Mouse (Mus musculus) lung, postnatal 0 days (tissue): ENCODE measurements at regions not wholly inside any gene's neighbourhood (a gene's known extent, or its start where the extent isn't known, plus 50 kb on each side); places are given as distances from the start of the nearest gene placed in this dataset.

ENCODE experiments used
- ATAC-seq: fragments of 200-750 bp; cut with Nextera tagmentation; 2 replicates; pipeline ENCODE4 v1.8.0; 2017; ENCODE audit warnings: moderate library complexity
- DNase-seq: peaks from one replicate; pipeline ENCODE4 v3.0.0-alpha.2; 2016; ENCODE audit warnings: low spot score
- H3K27ac ChIP-seq: fragments of 300-500 bp; sonication (generic); 2 replicates; pipeline ENCODE4 v1.5.1; 2014; ENCODE audit warnings: antibody characterized with exemption, mild to moderate bottlenecking, low read length, mixed read lengths
- H3K27me3 ChIP-seq: fragments of 300-500 bp; sonication (generic); replicated peaks from 2 replicates; pipeline ENCODE4 v1.6.1; 2014; ENCODE audit warnings: low read length, mixed read lengths; ENCODE audit not compliant: insufficient read depth
- H3K36me3 ChIP-seq: fragments of 300-500 bp; sonication (generic); 2 replicates; pipeline ENCODE4 v1.6.1; 2014; ENCODE audit warnings: low read length, mixed read lengths; ENCODE audit not compliant: insufficient read depth
- H3K4me1 ChIP-seq: fragments of 300-500 bp; sonication (generic); 2 replicates; pipeline ENCODE4 v1.6.1; 2014; ENCODE audit warnings: antibody characterized with exemption, low read depth, low read length, mixed read lengths; ENCODE audit not compliant: insufficient read depth
- H3K4me2 ChIP-seq: fragments of 300-500 bp; sonication (generic); replicated peaks from 2 replicates; pipeline ENCODE4 v1.6.1; 2014; ENCODE audit warnings: low read depth, mild to moderate bottlenecking, low read length, moderate library complexity, mixed read lengths
- H3K4me3 ChIP-seq: fragments of 300-500 bp; sonication (generic); 2 replicates; pipeline ENCODE4 v1.5.1; 2014; ENCODE audit warnings: low read depth, low read length
- H3K9ac ChIP-seq: fragments of 300-500 bp; sonication (generic); replicated peaks from 2 replicates; pipeline ENCODE4 v1.6.1; 2014; ENCODE audit warnings: low read depth, mild to moderate bottlenecking
- H3K9me3 ChIP-seq: fragments of 300-500 bp; sonication (generic); 2 replicates; pipeline ENCODE4 v1.6.1; 2016; ENCODE audit warnings: low read length, mixed read lengths
- CTCF ChIP-seq: IDR thresholded peaks from 2 replicates; pipeline ENCODE4 v1.5.1; 2016; ENCODE audit warnings: antibody characterized with exemption, mild to moderate bottlenecking
- EP300 ChIP-seq: IDR thresholded peaks from 2 replicates; pipeline ENCODE4 v1.6.1; 2016; ENCODE audit warnings: antibody characterized with exemption, mild to moderate bottlenecking, control low read depth
- WGBS: fragments of 180-500 bp; shearing (Covaris S2); extraction: QIAGEN DNeasy Blood & Tissue Kit; methylation state at CpG from one replicate; pipeline ENCODE4 v1.1.7; 2014; 5-methylcytosine and 5-hydroxymethylcytosine counted together

- Histone ChIP-seq H3K27ac (no peak overlapping the region), H3K36me3 (no peaks in the 10 kb centered on the region), H3K4me3 (no peak overlapping the region), H3K27me3 (no peaks in the 10 kb centered on the region), H3K4me2 (no peak overlapping the region), H3K9ac (no peak overlapping the region), H3K9me3 (no peaks in the 10 kb centered on the region), H3K4me1 (no peaks in the 10 kb centered on the region)
- 41% methylated on average over 7 of the region's 7 CpGs for WGBS
- TF ChIP-seq CTCF (no peak), EP300 (0 out of 2 replicates have a peak, but pooled peaks have one; percentile 29)
- ATAC-seq (peak; percentile 65), DNase-seq (peak; percentile 71)
Measured at GRCm38 (mm10) chr8:103964293-103964918, 137.0 kb upstream of the Cdh5 start.

DNA sequence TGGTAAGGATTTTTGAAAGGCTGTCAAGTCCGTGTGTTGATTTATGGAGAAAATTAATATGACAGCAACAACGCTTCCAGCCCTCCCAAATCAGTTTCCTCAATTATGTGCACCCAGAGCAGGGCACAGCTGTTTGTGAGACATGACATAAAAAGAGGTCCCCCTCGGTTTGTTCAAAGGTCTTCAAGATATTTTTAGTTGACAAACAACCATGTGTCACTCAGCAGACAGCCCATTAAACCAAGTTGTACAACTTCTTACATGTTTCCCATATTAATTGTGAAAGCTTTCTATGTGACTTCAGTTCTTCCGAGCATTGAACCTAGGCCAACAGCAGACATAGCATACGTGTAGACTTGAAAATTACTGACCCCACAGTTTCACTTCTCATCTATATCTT lies 131.5 kb upstream of the Cdh5 start:
- ATAC-seq (peak; percentile 90), DNase-seq (peak; percentile 88)
- no peak for TF ChIP-seq CTCF
- TF ChIP-seq EP300 = peak; percentile 61
- no peaks in the 10 kb centered on the region for H3K9me3 ChIP-seq
- WGBS = 51% methylated on average over 5 of the region's 5 CpGs
- H3K9ac ChIP-seq = no peak overlapping the region
- H3K4me3 ChIP-seq = no peak overlapping the region
- H3K27ac ChIP-seq = 0 out of 2 replicates have a peak overlapping the region, but pooled peaks have one; percentile 15
- no peaks in the 10 kb centered on the region for H3K27me3 ChIP-seq
- no peak overlapping the region for H3K4me2 ChIP-seq
- H3K4me1 ChIP-seq = no peaks in the 10 kb centered on the region
- H3K36me3 ChIP-seq = no peaks in the 10 kb centered on the region

DNA sequence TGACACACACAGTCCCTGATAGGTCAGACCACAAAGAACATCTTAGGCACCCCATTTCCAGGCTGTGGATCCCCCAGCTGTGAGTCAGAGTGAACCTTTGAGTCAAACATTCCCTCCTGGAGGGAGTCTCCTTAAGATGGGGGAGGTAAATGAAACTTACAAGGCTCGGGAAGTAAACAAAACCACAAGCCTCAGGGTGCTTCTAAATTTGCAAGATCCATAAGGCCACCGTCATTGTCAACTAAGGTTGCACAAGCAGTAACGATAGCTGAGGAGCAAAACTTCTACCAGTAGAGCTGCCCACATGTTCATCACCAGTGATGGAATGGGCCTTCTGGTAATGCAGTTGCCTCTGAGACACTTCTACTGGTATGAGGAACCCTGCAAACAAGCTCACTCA lies 130.9 kb upstream of the Cdh5 start:
- Histone ChIP-seq H3K4me3 (no peak overlapping the region), H3K4me1 (no peaks in the 10 kb centered on the region), H3K9me3 (no peaks in the 10 kb centered on the region), H3K36me3 (no peaks in the 10 kb centered on the region), H3K4me2 (no peak overlapping the region), H3K9ac (no peak overlapping the region), H3K27ac (0 out of 2 replicates have a peak overlapping the region, but pooled peaks have one; percentile 15), H3K27me3 (no peaks in the 10 kb centered on the region)
- DNase-seq = peak; percentile 65
- peak; percentile 66 for ATAC-seq
- TF ChIP-seq EP300 (no peak), CTCF (no peak)
- WGBS = 66% methylated on average over 3 of the region's 3 CpGs

GRCm38 (mm10) chr8:103970966-103971365 lies 130.5 kb upstream of the Cdh5 start:
- no peak overlapping the region for H3K4me2 ChIP-seq
- DNase-seq = peak; percentile 46
- WGBS = 69% methylated on average over 4 of the region's 4 CpGs
- no peaks in the 10 kb centered on the region for H3K4me1 ChIP-seq
- peak; percentile 34; the same call in 1 of the 2 replicates for ATAC-seq
- TF ChIP-seq CTCF = no peak
- TF ChIP-seq EP300 = no peak
- no peaks in the 10 kb centered on the region for H3K36me3 ChIP-seq
- H3K4me3 ChIP-seq = no peak overlapping the region
- no peak overlapping the region for H3K9ac ChIP-seq
- no peaks in the 10 kb centered on the region for H3K27me3 ChIP-seq
- no peak overlapping the region for H3K27ac ChIP-seq
- H3K9me3 ChIP-seq = no peaks in the 10 kb centered on the region

GRCm38 (mm10) chr8:103976488-103976887 lies 124.9 kb upstream of the Cdh5 start:
- no peak overlapping the region for H3K4me3 ChIP-seq
- H3K27ac ChIP-seq = no peak overlapping the region
- H3K27me3 ChIP-seq = no peaks in the 10 kb centered on the region
- H3K36me3 ChIP-seq = no peaks in the 10 kb centered on the region
- H3K9ac ChIP-seq = no peak overlapping the region
- no peaks in the 10 kb centered on the region for H3K4me1 ChIP-seq
- TF ChIP-seq EP300 = no peak
- TF ChIP-seq CTCF = no peak
- DNase-seq = no peak
- WGBS = 74% methylated on average over 6 of the region's 6 CpGs
- H3K9me3 ChIP-seq = no peaks in the 10 kb centered on the region
- no peak overlapping the region for H3K4me2 ChIP-seq
- ATAC-seq = no peak

DNA sequence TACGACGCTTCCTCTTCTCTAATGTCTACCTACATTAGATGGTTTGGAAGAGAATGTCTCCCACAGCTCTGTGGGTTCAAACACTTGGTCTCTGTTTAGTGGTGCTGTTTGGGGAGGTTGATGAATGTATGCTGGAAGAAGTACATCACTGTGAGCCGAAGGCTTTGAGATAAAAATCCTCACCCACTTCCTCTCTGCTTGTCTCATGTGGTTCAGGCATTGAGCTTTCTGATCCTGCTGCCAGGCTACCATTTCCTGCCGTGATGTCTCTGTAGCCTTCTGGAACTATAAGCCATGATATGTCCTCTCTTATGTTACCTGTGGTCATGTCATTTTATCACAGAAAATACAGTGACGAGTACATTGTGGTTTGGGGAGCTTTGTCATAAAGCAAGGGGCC lies 122.5 kb upstream of the Cdh5 start:
- 70% methylated on average over 5 of the region's 5 CpGs for WGBS
- no peaks in the 10 kb centered on the region for H3K9me3 ChIP-seq
- H3K4me1 ChIP-seq = no peaks in the 10 kb centered on the region
- no peaks in the 10 kb centered on the region for H3K36me3 ChIP-seq
- no peak overlapping the region for H3K4me2 ChIP-seq
- H3K27ac ChIP-seq = no peak overlapping the region
- DNase-seq = no peak
- H3K27me3 ChIP-seq = no peaks in the 10 kb centered on the region
- no peak overlapping the region for H3K4me3 ChIP-seq
- no peak for ATAC-seq
- TF ChIP-seq CTCF (no peak), EP300 (no peak)
- no peak overlapping the region for H3K9ac ChIP-seq
